Mouse (Mus musculus) liver, embryonic 14.5 days (tissue): Measurements from ENCODE around the gene Surf2. TPM values are rescaled to one million over a fixed set of nuclear protein-coding genes. Genes with fewer than 3 reads are reported as not detected.

Experiments
- ATAC-seq: fragments of 200-750 bp; cut with Nextera tagmentation; 2 replicates; pipeline ENCODE4 v1.8.0; 2017; ENCODE audit warnings: moderate number of reproducible peaks, mild to moderate bottlenecking, moderate library complexity; ENCODE audit not compliant: insufficient read depth
- DNase-seq, 3 experiments: peaks; one replicate each; pipeline ENCODE4 v3.0.0-alpha.2; 2012 to 2013; ENCODE audit warnings: low read depth in 3 of 3, low spot score in 3 of 3
- H3K27ac ChIP-seq: fragments of 300-500 bp; sonication (generic); 2 replicates; pipeline ENCODE4 v1.5.1; 2014; ENCODE audit warnings: moderate library complexity, mild to moderate bottlenecking, control low read depth, inconsistent platforms
- H3K27me3 ChIP-seq: fragments of 300-500 bp; sonication (generic); 2 replicates; pipeline ENCODE4 v1.6.1; 2014; ENCODE audit warnings: mild to moderate bottlenecking, low read length, moderate library complexity; ENCODE audit not compliant: control insufficient read depth, insufficient read depth
- H3K36me3 ChIP-seq: fragments of 300-500 bp; sonication (generic); replicated peaks from 2 replicates; pipeline ENCODE4 v1.6.1; 2014; ENCODE audit warnings: low read depth; ENCODE audit not compliant: control insufficient read depth, insufficient read depth
- H3K4me1 ChIP-seq, 2 experiments: fragments of 200-500 bp in 1 of 2; fragments of 300-500 bp in 1 of 2; sonication (generic) in 1 of 2; replicated peaks; 2 replicates each; pipeline ENCODE4 v1.6.1; 2012 to 2014; ENCODE audit warnings: antibody characterized with exemption in 1 of 2, inconsistent platforms in 1 of 2, low read length in 1 of 2; ENCODE audit not compliant: control insufficient read depth in 2 of 2, insufficient read depth in 2 of 2
- H3K4me2 ChIP-seq: fragments of 300-500 bp; sonication (generic); 2 replicates; pipeline ENCODE4 v1.6.1; 2014; ENCODE audit warnings: low read depth, mild to moderate bottlenecking, control low read depth, moderate library complexity
- H3K4me3 ChIP-seq, 2 experiments: fragments of 200-500 bp in 1 of 2; fragments of 300-500 bp in 1 of 2; sonication (generic) in 1 of 2; 2 replicates each; pipeline ENCODE4 v1.5.1; 2012 to 2014; ENCODE audit warnings: low read depth in 2 of 2, low read length in 2 of 2, mild to moderate bottlenecking in 2 of 2, control low read depth in 1 of 2, inconsistent platforms in 1 of 2, moderate library complexity in 1 of 2; ENCODE audit not compliant: insufficient read depth in 1 of 2
- H3K9ac ChIP-seq: fragments of 300-500 bp; sonication (generic); replicated peaks from 2 replicates; pipeline ENCODE4 v1.6.1; 2014; ENCODE audit warnings: mild to moderate bottlenecking, control low read depth, moderate library complexity
- H3K9me3 ChIP-seq: fragments of 300-500 bp; sonication (generic); 2 replicates; pipeline ENCODE4 v1.6.1; 2016; ENCODE audit warnings: low read length, mixed read lengths; ENCODE audit not compliant: control insufficient read depth
- CTCF ChIP-seq: IDR thresholded peaks from 2 replicates; pipeline ENCODE4 v1.5.1; 2016; ENCODE audit warnings: antibody characterized with exemption, low read depth, control low read depth
- EP300 ChIP-seq: IDR thresholded peaks from 2 replicates; pipeline ENCODE4 v1.6.1; 2016; ENCODE audit warnings: antibody characterized with exemption, low read depth
- WGBS: fragments of 180-500 bp; shearing (Covaris S2); extraction: QIAGEN DNeasy Blood & Tissue Kit; methylation state at CpG from one replicate; pipeline ENCODE4 v1.1.7; 2014; ENCODE audit not compliant: insufficient replicate concordance; 5-methylcytosine and 5-hydroxymethylcytosine counted together
- polyA plus RNA-seq, 2 experiments: library from polyadenylated mRNA; depleted of rRNA in 1 of 2; stranded (reverse) in 1 of 2; unstranded in 1 of 2; fragments of >200 nt; fragmentation: Nextera tagmentation in 1 of 2; extraction: Ambion mirVana in 1 of 2; gene quantifications; 2 replicates each; pipeline versions ENCODE4 v1.2.1 to v1.2.3; 2012 to 2014

Surf2 gene
- polyA plus RNA-seq, 2 experiments, result 20.0 to 27.2 TPM

- Histone ChIP-seq H3K9me3 (no peaks in the 10 kb centered on the region), H3K4me2 (peak within 1 kb of the TSS; percentile 97), H3K4me3 (peak within 1 kb of the TSS; percentile 92 to 96), H3K4me1 (peaks cover 12 to 20% of the 10 kb centered on the region in 2 experiments), H3K9ac (peak within 1 kb of the TSS; percentile 99), H3K27ac (peak within 1 kb of the TSS; percentile 87), H3K27me3 (no peaks in the 10 kb centered on the region), H3K36me3 (peaks cover 58% of the 10 kb centered on the region)
- WGBS, result 0% methylated on average over 71 of the region's 74 CpGs
- ATAC-seq (peak; percentile 93), DNase-seq (peak; percentile 98)
- TF ChIP-seq EP300, result peak; percentile 80
- TF ChIP-seq CTCF, result 0 out of 2 replicates have a peak, but pooled peaks have one; percentile 8
These were observed 5.8 kb upstream of the Surf2 start, which contains the start of the genes Med22 and Rpl7a for GRCm38 (mm10) chr2:26910124-26910993. Gene Med22, minus strand, starts transcription at chr2:26910677. Gene Rpl7a, plus strand, starts transcription at chr2:26910764.

GRCm38 (mm10) chr2:26910994-26911765, 5.0 kb upstream of the Surf2 start:
- peak; percentile 46 for ATAC-seq
- WGBS, result under 1% methylated on average over 37 of the region's 37 CpGs
- Histone ChIP-seq H3K4me2 (peak overlapping the region; percentile 97), H3K9me3 (no peaks in the 10 kb centered on the region), H3K9ac (peak overlapping the region; percentile 99), H3K27me3 (no peaks in the 10 kb centered on the region), H3K4me3 (peak overlapping the region; percentile 92 to 96), H3K36me3 (peaks cover 53% of the 10 kb centered on the region), H3K27ac (peak overlapping the region; percentile 74), H3K4me1 (peaks cover 15 to 23% of the 10 kb centered on the region in 2 experiments)
- DNase-seq, result peak in 2 of 3 experiments; percentile 47 to 61
- no peak for TF ChIP-seq EP300
- no peak; the same call in 1 of the 2 replicates for TF ChIP-seq CTCF

GRCm38 (mm10) chr2:26912253-26912770, 3.9 kb upstream of the Surf2 start:
- Histone ChIP-seq H3K9me3 (no peaks in the 10 kb centered on the region), H3K4me2 (peak overlapping the region; percentile 97), H3K36me3 (peaks cover 44% of the 10 kb centered on the region), H3K27me3 (no peaks in the 10 kb centered on the region), H3K27ac (peak overlapping the region; percentile 74), H3K9ac (peak overlapping the region; percentile 99), H3K4me3 (peak overlapping the region; percentile 92 to 96), H3K4me1 (peaks cover 20 to 29% of the 10 kb centered on the region in 2 experiments)
- no peak for DNase-seq
- WGBS, result 51% methylated on average over 5 of the region's 5 CpGs
- TF ChIP-seq CTCF (no peak), EP300 (no peak)
- no peak for ATAC-seq

- TF ChIP-seq CTCF, result no peak
- no peak for TF ChIP-seq EP300
- peak overlapping the region; percentile 97 for H3K4me2 ChIP-seq
- H3K27me3 ChIP-seq, result no peaks in the 10 kb centered on the region
- H3K27ac ChIP-seq, result no peak overlapping the region
- 46% methylated on average over 17 of the region's 17 CpGs for WGBS
- ATAC-seq (no peak), DNase-seq (no peak)
- peaks cover 24 to 32% of the 10 kb centered on the region in 2 experiments for H3K4me1 ChIP-seq
- H3K9me3 ChIP-seq, result no peaks in the 10 kb centered on the region
- H3K4me3 ChIP-seq, result no peak overlapping the region
- no peak overlapping the region for H3K9ac ChIP-seq
- peaks cover 38% of the 10 kb centered on the region for H3K36me3 ChIP-seq
These were observed 2.6 kb upstream of the Surf2 start for GRCm38 (mm10) chr2:26913416-26914147.
